Mouse (Mus musculus) megakaryocyte progenitor cell, adult 5-6 weeks (primary cell): ENCODE data around the gene Garem2. TPM values are rescaled to one million over a fixed set of nuclear protein-coding genes. Genes with fewer than 3 reads are reported as not detected.

ENCODE experiments used
- ATAC-seq: replicated peaks from 2 replicates; pipeline ENCODE4 v1.8.0; 2016; ENCODE audit warnings: mild to moderate bottlenecking, moderate TSS enrichment, inconsistent platforms; ENCODE audit not compliant: poor library complexity
- total RNA-seq, 2 experiments: library from RNA; stranded (forward) in 1 of 2; stranded (reverse) in 1 of 2; fragments of 157-497, 149-512 nt in 1 of 2; fragments of 200-1000 nt in 1 of 2; gene quantifications; 2 replicates each; pipeline versions ENCODE4 v1.2.3 to v1.2.4; 2015 to 2017

Garem2 gene
- total RNA-seq, 2 experiments from 2014 or later = not detected

DNA sequence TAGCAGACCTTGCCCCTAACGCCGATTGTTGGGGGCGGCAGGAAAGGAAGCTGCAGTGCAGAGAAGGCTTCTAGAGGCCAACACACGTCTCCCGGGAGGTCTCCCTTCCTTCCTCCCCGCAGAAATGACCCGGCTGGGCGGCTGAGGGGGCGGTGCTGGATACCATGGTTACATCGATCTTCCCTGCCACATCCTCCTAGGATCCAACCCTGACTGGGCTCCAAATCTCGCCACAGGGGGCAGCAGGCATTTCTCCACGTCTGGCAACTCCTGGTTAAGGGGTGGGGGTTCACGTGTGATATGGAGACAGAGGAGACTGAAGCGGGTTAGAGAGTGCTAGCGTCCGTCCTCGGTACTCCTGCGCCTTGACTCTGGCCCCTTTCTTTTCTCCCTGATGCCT is 6.2 kb downstream of the Garem2 start:
- ATAC-seq = peak; percentile 15; the same call in 1 of the 2 replicates

DNA sequence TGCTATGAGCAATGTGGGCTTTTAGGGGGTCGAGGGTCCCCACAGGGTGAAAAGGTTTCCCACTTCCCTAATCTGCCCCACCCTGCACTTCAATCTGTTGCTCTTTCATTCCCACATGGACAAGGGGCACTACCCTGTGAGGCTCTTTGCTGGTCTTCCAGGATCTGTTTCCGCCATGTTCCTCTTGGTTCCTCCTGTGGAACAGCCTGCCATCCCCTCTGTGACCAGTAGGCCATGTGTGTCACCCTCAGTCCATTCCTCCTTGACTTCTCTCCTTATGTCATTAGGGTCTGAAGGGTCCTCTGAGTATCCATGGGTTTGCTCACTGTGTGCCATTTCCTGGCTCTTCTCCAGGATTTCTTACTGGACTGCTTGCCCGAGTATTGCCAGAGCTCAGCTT is 6.8 kb downstream of the Garem2 start:
- ATAC-seq = 0 out of 2 replicates have a peak, but pooled peaks have one; percentile 19

DNA sequence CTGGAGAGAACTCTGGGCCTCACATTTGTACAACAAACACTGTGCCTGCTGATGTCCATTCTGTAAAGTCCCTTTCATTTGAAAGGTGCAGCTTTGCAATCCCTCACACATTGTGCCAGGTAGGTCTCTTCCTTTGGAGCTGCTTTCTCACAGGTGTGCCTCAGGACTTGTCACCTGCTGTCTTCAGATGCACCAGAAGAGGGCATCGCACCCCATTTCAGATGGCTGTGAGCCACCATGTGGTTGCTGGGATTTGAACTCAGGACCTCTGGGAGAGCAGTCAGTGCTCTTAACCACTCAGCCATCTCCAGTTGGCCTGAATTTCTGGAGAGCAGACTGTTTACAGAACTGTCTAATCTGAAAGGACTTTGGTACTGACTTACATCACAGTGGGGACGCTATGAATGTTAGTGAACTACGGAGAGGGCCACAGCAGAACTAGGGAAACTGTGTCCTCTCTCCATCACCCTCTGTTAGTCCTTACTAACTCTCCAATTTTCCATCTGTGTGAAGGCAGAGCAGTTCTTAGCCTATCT is 7.6 kb downstream of the Garem2 start:
- no peak for ATAC-seq

DNA sequence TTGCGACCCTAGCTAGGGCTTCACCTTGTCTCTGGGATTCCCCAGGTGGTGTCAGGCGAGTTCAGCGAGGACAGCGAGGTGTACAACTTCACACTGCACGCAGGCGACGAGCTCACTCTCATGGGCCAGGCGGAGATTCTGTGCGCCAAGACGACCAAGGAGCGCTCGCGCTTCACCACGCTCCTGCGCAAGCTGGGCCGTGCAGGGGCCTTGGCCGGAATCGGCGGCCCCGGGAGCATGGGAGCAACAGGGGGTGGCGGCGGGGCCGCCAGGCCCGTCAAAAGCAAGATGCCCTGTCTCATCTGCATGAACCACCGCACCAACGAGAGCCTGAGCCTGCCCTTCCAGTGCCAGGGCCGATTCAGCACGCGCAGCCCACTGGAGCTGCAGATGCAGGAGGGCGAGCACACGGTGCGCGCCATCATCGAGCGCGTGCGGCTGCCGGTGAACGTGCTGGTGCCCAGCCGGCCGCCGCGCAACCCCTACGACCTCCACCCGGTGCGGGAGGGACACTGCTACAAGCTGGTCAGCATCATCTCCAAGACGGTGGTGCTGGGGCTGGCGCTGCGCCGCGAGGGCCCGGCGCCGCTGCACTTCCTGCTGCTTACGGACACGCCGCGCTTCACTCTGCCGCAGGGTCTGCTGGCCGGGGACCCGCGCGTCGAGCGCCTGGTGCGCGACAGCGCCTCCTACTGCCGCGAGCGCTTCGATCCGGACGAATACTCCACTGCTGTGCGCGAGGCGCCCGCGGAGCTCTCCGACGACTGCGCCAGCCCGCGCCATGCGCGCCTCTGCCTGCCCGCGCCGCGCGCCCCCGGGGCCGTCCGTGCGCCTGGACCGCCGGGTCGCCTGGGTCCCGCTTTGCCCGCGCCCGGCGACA is 9.2 kb downstream of the Garem2 start:
- peak; percentile 69 for ATAC-seq

DNA sequence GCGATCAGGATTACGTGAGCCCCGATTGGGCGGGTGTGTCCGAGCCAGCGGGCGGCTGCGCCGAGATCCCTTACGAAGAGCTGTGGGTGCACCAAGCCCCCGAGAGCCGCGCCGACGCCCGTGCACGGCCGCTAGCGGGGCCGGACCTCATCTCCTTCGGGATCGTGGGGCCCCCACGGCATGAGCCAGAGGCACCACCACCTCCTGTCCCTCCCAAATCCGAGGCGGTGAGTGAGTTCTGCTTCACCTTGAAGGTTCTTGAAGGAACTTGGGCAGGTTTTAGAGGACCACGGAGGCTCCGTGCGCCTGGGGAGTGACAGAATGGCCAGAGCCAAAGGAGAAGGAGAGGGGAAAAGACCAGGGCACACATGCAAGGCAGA is 9.8 kb downstream of the Garem2 start:
- no peak for ATAC-seq

DNA sequence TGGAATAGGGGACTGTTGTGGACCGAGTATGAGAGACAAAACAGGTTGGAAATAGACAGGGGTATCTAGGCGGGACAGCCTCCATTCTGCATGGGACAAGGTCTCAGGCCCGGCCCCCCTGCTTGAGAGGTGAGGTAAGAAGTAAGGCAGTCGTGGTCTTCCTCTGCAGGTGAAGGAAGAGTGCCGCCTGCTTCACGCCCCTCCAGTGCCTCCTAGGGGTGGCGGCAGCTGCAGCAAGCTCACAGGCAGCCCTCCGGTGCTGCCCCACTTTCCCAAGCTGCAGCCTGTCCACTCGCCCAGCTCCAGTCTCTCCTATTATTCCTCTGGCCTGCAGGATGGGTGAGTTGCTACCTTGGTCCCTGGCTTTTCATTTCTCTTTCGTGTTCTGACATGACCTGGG is 10.8 kb downstream of the Garem2 start:
- no peak for ATAC-seq

DNA sequence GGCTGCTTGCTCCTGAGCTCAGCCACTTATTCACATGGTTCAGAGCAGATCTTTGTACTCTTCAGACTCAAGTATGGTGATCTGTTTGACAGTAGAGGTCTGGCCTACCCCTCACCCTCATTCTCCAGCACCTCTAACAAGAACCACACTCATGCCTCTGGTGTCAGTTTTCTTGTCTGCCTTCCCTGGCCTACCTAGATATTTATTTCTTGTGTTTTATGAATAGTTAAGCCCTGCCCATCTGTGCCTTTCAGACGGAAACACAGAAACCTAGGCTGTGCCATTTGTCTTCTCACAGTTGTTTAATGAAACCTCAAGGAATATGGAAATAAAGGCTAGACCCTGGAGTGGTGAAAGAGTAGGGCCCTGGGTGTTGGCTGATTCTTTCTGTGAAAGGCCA is 13.1 kb downstream of the Garem2 start:
- no peak for ATAC-seq

DNA sequence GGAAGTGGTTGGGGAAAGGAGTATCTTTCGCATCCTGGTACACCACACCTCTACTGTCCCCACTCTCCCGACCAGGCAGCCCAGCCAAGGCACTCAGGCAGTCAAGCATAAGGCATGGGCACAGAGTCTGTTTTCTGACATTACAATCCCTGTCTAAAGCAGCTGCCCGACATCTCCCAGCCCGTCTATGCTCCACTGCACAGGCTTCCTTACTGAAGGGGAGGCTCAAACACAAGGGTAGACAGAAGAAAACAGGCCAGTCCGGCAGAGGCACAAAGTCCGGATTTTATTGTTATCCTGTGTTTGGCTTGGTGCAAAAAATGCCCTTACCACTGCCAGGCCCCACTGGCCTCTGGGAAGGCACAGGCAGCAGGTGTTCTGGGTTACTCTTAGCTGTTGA is 14.2 kb downstream of the Garem2 start:
- ATAC-seq = no peak

DNA sequence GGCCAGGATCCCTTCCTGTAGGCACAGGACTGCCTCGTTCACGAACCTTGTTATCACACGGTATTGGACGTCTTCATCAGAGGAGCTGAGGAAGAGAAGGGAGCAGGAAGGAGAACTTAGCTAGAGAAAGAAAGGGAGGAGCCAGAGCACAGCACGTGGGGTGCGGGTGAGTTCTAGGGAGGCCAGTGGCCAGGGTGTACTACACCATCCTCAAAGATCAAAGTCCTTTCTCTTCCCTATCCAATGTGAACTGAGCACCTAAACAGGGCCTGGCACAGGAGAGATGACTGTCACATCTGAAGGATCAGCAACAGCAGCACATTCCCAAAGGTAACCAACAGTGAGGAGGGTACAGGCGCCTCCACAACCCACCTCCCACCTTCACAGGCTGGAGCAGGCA is 15.1 kb downstream of the Garem2 start:
- no peak for ATAC-seq

DNA sequence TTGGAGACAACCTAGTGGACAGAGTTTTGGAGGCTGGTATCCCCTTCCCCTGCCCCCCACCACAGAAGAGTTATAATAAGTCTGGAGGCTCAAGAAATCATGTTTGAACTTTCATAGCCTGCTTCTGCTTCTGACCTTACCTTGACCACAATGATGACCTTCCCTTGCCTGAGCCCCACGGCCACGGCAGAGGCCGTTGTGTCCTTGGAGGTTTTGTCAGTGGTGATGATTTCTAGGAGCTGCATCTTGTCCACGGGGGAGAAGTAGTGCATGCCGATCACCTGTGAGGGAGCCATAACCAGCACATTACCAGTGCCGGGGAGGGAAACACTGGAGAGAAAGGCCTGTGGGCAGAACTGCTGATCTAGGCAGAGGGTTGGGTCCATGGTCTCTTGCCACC is 17.5 kb downstream of the Garem2 start:
- no peak for ATAC-seq

DNA sequence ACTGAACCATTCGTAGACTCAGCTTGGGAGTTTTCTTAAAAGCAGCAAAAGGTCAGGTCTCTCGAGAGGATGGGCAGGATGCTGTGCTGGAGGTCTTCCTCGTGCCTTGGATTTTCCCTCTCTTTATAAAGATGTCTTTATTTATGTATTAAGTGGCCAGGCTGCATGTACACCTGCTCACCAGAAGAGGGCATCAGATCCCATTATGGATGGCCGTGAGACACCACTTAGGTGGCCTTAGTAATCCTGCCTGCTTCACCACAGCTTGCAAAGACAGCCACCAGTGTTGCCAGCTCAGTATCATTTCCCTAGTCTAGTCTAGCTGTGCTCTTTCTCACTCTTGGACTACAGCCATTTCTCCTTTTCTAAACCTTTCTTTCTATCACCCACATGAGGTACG is 20.6 kb downstream of the Garem2 start:
- ATAC-seq = peak; percentile 83

DNA sequence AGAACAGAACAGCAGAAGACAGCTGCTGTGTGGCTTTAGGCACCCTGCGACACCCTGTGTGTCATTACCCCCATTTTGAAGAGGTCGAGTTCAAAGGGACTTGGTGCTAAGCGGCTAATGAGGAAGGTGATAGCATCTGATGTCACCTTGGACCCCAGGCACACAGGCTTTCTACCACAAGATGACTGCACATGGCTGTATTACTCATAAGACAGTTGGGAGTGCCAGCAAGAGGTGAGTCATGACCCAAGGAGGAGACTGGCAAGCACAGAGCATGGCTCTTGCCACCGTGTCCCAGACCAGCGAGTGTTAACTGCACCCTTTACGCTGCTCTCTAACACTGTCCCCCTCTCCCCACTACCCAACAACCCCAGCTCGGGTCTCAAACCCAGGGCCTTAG is 21.8 kb downstream of the Garem2 start:
- ATAC-seq = no peak

DNA sequence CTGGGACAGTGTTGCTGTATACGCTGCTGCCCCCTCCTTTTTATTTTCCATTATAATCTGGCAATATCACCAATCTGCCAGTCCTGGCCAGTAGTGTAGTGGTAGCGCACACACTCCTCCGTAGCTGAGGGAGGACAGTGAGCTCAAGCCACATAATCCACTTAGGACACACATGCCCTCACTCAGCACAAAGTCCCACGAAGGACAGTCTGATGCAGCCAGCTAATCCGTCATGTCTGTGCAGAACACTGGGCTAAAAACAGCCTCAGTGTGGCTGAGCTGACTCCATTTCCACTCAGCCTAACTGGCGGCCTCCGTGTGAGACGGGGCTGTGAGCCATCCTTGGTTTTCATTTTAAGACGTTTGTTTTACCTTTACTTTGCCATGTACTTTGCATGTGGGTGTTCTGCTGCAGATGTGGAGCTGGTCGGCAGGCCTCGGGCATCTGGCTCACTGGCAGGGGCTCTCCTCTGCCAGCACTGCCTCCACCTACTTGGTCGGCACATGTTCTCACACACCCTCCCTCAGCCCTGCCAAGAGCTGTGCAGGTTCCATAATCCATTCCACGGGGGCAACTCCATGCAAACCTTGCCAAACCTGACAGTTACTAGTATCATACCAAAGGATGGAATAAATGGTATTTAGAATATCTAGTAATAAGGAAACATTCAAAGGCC is 23.1 kb downstream of the Garem2 start:
- no peak for ATAC-seq

DNA sequence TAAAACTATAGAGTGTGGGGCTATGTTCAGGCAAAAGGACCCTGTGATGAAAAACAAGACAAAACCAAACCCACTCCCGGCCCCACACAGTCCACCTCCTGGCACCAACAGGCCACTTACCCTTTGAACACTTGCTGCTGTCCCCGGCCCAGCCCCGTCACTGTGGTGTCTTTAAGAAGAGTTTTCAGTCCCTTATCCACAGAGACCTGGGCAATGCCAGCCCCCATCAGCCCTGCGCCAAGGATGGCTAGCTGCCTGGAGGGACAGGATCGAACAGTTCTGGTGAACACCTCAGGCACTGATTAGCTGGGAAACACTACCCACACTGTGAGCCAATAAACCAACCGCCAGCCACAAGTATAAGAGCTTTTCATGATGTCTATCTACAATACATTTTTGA is 23.7 kb downstream of the Garem2 start:
- no peak for ATAC-seq

DNA sequence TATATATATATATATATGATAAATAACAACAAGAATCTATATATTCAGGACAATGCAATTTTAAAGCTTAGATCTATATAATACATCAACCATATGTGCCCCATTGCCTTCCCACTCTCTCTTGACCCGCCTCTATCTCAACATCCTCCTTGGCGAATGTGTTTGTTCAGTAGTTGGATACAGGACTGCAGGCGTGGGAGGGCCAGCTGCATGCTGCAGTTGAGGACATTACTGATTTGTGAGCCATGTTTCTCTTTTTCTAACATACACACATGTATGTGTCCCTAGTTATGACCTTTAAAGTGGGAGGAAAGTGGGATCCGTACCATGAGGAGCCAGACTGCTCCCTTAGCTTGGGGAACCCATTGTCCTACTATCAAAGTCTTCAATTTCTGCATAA is 26.3 kb downstream of the Garem2 start:
- ATAC-seq = no peak

DNA sequence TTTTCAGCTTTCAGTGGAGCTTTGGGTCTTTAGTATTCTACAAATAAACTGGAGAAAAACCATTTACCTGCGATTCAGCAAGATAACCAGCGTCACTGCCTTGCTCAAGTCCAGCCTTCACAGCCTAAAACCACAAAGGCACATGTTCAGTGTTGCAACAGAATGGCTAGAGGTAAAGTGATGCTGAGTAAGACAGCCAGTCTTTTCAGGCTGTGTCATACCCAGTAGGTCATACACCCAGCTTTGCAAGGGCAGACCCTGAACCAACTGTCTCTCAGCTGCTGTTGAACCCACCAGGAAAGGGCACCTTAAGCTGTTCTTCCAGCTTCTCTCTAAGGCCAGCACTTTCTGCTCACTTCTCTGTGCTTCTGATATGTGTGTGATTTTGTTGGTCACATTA is 27.2 kb downstream of the Garem2 start:
- 0 out of 2 replicates have a peak, but pooled peaks have one; percentile 34 for ATAC-seq

DNA sequence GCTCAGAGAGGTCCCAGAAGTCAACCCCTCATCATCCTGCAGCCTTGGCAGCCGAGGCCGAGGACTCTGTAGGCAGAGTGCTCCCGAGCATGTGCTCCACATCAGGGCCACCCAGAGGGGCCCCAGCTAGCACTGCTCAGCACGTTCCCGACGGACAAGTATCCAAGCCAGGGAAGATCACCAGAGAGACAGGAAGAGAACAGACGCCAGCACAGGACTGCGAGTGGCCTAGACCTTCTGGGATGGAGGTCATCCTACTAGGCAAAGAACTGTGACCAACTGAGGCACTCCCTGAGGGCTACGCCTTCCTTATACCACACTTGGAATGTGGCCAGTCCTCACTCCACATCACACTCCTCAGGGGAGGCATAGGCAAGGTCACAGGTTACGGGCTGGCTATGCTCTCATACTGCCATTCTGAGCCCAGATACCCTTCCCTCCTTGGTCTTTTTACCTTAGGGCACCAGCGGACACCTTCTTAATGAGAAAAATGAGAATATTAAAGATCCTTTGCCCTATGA is 30.8 kb downstream of the Garem2 start:
- ATAC-seq = no peak

DNA sequence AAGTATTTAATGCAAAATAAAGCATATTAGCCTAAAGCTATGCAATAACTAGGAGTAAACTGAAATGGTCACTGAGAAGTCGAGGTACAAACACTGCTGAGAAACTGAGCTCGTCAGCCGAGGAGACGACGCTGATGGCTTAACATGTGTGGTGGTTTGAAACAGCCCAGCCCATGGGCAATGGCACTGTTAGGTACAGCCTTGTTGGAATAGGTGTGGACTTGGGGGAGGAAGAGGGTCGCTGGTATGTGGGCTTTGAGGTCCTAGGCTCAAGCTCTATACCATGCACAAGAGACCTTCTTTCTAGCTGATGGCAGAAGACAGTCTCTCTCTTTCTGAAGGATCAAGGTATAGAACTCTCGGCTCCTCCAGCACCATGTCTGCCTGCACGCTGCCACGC is 32.3 kb downstream of the Garem2 start:
- no peak for ATAC-seq

DNA sequence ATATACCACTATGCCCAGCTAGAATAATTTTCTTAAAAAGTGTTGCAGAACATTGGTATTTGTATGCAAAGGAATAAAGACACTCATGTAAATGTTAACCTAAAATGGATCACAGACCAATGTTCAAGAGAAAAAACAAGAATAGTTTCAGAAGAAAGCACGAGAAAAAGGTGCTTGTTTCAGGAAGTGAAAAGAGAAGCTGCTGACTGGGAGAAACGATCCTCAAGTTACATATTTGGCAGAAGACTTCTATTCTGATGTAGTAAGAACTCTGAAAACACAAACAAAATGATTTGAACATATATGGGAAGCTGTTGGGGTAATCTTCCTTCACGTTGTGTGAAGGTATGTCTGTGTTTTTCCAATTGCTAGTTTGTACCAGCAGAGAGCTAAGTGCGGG is 33.2 kb downstream of the Garem2 start:
- ATAC-seq = no peak

DNA sequence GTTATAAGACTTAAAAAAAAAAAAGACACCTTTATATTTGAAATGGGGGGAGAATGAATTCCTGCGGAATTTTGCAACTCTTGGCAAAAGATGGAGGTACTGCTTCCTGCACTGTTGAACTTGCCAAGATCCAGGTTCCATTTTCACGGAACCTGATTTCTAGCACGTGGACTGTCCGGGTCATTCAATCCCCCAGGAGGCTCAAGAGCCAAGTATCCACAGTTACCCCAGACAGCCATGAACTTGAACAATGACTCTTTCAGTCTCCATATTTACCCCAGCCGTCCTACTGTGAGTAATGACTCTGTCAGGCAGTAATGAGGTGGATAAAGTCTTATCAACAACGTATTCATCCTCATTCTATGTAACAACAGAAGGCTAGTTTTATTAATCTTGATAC is 41.6 kb downstream of the Garem2 start:
- no peak for ATAC-seq

DNA sequence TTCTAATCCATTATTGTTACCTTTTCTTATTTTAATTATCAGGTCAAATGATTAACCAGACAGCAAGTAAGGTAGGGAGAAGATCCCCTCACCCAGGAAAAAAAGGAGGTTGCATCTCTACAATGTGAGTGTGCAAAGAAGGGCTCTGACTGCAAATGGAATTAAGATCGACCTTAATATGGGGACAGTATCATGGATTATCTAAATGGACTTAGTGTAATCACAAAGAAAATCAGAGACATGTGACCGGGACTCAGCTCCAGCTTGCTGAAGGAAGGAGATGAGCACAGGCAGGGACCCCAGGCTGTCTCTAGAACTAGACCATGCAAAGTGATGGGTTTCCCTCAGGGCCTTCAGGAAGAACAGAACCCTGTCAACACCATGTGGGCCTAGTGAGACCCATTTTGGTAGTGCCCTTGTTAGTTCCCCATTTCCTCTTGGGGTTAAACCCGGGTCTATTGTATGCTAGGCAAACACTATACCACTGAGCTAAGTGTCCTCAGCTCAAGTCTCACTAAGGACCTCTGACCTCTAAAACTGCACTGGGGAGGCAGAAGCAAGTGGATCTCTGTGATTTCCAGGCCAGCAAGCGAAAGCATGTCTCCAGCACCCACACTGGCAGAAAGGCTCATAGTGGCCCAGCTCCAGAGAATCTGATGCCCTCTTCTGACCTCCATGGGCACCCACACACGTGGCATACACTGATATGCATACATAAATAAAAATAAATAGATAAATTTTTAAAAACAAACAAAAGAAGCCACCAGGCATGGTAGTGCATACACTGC is 43.4 kb downstream of the Garem2 start:
- ATAC-seq = no peak
